Mouse (Mus musculus) cerebellum, adult 2 months (tissue): ENCODE measurements around the gene Clnk. TPM values are rescaled to one million over a fixed set of nuclear protein-coding genes. Genes with fewer than 3 reads are reported as not detected.

ENCODE experiments used
- DNase-seq, 2 experiments: peaks; one replicate each; pipeline ENCODE4 v3.0.0; 2021
- H3K27ac ChIP-seq: fragments of 200-500 bp; 2 replicates; pipeline ENCODE4 v1.5.1; 2012; ENCODE audit warnings: low read length, control low read depth, inconsistent platforms; ENCODE audit not compliant: insufficient read depth
- H3K27me3 ChIP-seq: fragments of 200-500 bp; 2 replicates; pipeline ENCODE4 v1.6.1; 2012; ENCODE audit warnings: inconsistent platforms, mild to moderate bottlenecking, low read length, moderate library complexity; ENCODE audit not compliant: control insufficient read depth, insufficient read depth
- H3K4me1 ChIP-seq: fragments of 200-500 bp; 2 replicates; pipeline ENCODE4 v1.6.1; 2011; ENCODE audit warnings: low read length; ENCODE audit not compliant: control insufficient read depth, insufficient read depth
- H3K4me3 ChIP-seq: fragments of 200-500 bp; replicated peaks from 2 replicates; pipeline ENCODE3; 2011; ENCODE audit warnings: mild to moderate bottlenecking, low read depth, low read length, control low read depth; ENCODE audit not compliant: insufficient read depth
- CTCF ChIP-seq: fragments of 200-500 bp; IDR thresholded peaks from 2 replicates; pipeline ENCODE4 v1.5.1; 2011; ENCODE audit warnings: low read depth, mild to moderate bottlenecking, control low read depth, low read length, moderate library complexity, borderline replicate concordance; ENCODE audit not compliant: insufficient read depth
- POLR2A ChIP-seq: fragments of 200-500 bp; IDR thresholded peaks from 2 replicates; pipeline ENCODE4 v1.6.1; 2011; ENCODE audit warnings: low read length, control low read depth, borderline replicate concordance; ENCODE audit not compliant: insufficient read depth
- WGBS: fragments of 180-500 bp; shearing (Covaris S2); methylation state at CpG from one replicate; pipeline ENCODE4 v1.1.7; 2018; 5-methylcytosine and 5-hydroxymethylcytosine counted together
- polyA plus RNA-seq: library from polyadenylated mRNA; depleted of rRNA; stranded (reverse); fragments of >200 nt; gene quantifications from 2 replicates; pipeline ENCODE4 v1.2.3, GENCODE M21; 2012

Clnk gene
- polyA plus RNA-seq, 1 experiment = not detected

DNA sequence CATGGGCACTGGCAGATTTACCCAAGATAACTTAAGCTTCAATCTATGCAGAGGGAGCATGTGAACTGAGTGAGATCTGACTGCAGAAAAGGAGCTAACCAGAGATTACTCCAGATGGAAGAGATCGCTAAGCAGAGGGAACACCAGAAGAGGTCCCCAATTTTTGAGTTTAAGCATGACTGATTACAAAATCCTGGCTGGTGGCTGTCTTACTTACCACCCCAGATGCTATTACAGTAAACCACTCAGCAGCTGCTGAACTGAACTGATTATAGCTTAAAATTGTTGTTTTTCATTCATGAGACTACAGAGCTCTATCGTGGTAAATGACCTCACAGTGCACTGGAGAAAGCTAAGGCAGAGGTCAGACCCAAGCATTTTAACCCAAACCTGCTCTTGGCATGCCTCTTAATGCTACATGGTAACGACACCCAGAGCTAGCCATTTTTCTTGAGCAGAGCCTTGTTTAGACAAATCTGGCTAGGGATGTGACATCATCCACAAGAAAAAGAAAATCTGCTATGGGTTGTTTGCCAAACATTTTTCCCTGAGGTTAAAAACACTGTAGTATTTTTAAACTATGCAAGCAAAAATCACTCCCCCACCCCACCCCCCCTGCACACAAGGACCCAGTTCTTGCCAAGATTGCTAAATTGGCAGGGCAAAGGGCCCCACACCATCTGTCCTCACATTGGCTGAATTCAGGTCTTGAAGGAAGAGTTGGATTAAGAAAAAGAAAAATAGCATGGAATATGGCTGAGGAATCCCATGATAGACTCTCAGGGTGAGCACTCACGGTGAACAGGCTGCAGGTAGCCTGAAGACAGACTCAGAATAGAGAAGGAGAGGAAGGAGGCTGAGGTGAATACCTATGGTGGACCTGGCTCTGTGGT, 5.4 kb upstream of the Clnk start:
- DNase-seq = peak; percentile 84 to 91
- H3K27ac ChIP-seq = peak overlapping the region; percentile 94
- 8% methylated on average over 4 of the region's 4 CpGs for WGBS
- H3K27me3 ChIP-seq = no peaks in the 10 kb centered on the region
- TF ChIP-seq CTCF = no peak
- no peak for TF ChIP-seq POLR2A
- H3K4me1 ChIP-seq = peaks cover 26% of the 10 kb centered on the region
- H3K4me3 ChIP-seq = no peak overlapping the region

DNA sequence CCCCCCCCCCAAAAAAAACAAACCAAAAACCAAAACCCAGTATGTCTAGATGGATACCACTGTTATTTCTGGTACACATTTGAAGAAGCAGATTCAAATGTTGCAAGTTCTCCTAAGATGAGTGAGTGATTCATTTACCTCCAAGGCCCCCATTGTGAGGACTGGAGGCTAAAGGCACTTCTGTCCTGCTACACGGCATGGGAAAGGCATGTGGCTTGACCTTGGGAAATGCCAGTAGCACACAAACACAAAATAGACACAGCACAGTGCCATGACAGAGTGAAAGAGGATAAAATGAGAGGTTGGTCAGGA, 4.8 kb upstream of the Clnk start:
- H3K27ac ChIP-seq = peak overlapping the region; percentile 94
- H3K4me1 ChIP-seq = peaks cover 26% of the 10 kb centered on the region
- no peak overlapping the region for H3K4me3 ChIP-seq
- TF ChIP-seq CTCF (no peak), POLR2A (no peak)
- H3K27me3 ChIP-seq = no peaks in the 10 kb centered on the region
- WGBS = 59% methylated on average over 1 of the region's 1 CpGs
- no peak for DNase-seq

DNA sequence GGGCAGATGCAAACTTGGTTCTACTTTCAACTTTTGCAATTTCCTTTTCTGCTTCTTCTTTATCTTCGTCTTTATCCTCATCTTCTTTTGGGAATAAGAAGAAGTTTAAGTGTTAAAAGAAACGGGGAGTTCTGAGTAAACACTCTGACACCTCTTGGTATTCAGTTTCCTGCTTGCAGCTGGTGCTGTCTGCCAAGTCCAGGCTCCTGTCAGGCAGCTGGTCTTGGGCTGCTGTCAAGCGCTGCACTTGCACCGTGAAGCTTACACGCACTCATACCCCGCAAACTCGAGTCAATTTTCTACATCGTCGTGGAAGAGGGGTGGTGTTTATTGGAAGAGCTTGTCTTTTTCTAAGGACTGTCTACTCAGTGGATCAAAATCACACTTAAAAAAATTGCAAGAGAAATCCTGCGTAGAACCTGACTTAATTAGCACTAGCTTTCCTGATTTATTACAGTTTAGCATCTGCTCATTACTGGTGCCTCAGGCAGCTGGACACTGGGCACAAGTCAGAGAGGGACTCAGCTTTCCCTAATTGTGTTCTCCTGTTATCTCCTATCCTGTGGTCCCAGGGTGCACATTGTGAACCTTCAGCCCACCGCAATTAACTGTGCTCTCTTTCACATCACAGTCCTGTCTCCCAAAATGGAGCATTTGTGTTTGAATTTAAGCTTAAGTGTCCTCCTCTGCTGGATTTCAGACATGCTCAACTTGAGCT, 3.5 kb upstream of the Clnk start:
- H3K4me3 ChIP-seq = no peak overlapping the region
- no peak for TF ChIP-seq CTCF
- no peak for TF ChIP-seq POLR2A
- peaks cover 26% of the 10 kb centered on the region for H3K4me1 ChIP-seq
- WGBS = 71% methylated on average over 11 of the region's 11 CpGs
- H3K27ac ChIP-seq = no peak overlapping the region
- no peaks in the 10 kb centered on the region for H3K27me3 ChIP-seq
- DNase-seq = no peak

DNA sequence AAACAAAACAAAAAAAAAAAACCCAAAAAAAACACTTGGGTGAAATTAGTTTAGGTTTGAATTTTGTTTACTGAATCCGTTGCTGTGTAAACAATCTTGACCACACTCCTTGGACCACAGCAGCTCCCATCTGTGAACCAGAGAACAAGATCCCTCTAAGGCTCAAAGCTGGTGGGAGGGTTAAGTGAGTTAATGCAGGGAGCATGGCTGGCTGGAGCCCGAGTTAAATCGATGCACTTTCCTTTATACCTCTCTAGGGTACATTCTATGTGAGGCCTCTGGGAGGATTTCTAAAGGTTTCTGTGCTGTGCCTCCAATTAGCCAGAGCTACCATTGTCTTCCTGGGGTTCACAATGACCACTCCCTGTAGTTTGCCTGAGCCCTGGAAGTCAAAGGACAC, 1.2 kb downstream of the Clnk start:
- 76% methylated on average over 3 of the region's 3 CpGs for WGBS
- peaks cover 19% of the 10 kb centered on the region for H3K4me1 ChIP-seq
- H3K27ac ChIP-seq = no peak overlapping the region
- DNase-seq = no peak
- H3K27me3 ChIP-seq = no peaks in the 10 kb centered on the region
- H3K4me3 ChIP-seq = no peak overlapping the region
- TF ChIP-seq CTCF = no peak
- TF ChIP-seq POLR2A = no peak

DNA sequence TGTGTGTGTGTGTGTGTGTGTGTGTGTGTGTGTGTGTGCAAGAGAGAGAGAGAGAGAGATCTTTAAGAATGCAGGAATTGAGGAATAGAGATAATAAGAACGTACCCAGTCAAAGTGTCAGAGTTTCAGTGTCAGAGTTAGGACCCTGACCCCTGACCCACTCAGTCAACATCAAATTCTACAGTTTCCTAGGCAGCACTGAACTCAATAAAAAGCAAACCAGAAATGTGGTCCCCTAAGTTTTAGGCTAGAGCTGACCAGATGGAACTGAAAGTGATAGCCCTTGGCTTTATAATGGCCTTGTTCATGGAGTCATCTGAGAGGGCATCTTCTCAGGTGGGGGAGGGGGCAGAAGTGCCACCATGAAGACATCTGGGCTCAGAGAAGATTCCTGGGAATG, 1.7 kb downstream of the Clnk start:
- H3K4me1 ChIP-seq = peaks cover 19% of the 10 kb centered on the region
- DNase-seq = no peak
- no peak overlapping the region for H3K27ac ChIP-seq
- H3K27me3 ChIP-seq = no peaks in the 10 kb centered on the region
- 88% methylated on average over 1 of the region's 1 CpGs for WGBS
- no peak overlapping the region for H3K4me3 ChIP-seq
- TF ChIP-seq POLR2A = no peak
- no peak for TF ChIP-seq CTCF

DNA sequence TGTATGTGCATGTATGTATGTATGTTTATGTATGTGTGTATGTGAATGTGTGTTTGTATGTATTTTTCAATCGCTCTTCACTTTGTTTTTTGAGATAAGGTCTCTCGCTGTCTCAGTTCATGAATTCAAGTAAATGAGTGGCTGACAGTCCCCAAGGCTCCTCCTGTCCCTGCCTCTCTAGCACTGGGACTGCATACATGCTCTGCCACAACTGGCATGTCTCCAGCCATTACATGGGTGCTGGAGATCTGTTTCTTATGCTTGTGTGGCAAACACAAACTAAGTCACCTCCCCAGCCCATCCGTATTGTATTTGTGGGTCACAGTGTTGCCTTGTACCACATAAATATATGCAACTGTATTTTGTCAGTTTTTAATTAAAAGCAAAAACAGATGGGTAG, 3.7 kb downstream of the Clnk start:
- Histone ChIP-seq H3K4me1 (peaks cover 23% of the 10 kb centered on the region), H3K27me3 (no peaks in the 10 kb centered on the region), H3K27ac (peak overlapping the region; percentile 41; the same call in 1 of the 2 replicates), H3K4me3 (no peak overlapping the region)
- DNase-seq = no peak
- TF ChIP-seq CTCF = no peak
- TF ChIP-seq POLR2A = no peak
- WGBS = 95% methylated on average over 3 of the region's 3 CpGs

DNA sequence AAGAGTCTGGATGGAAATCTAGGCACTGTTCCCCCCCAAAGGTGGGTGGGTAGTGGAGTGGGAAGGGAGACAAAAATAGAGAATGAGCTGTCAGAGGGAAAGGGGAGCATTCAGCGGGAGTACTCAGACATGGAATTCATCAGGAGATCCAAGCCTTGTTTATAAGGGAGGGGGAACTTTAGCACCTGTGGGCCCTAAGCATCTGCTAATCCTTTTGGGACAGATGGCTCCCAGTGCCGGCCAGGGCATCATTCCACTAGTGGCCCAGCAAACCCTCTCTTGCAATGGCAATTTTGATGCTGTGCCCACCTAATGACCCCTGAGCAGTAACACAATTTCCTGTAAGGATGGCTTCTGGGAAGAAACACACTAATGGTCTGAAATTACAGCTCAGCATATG, 5.0 kb downstream of the Clnk start:
- TF ChIP-seq CTCF (no peak), POLR2A (no peak)
- Histone ChIP-seq H3K27ac (no peak overlapping the region; the same call in 1 of the 2 replicates), H3K4me1 (peaks cover 20% of the 10 kb centered on the region), H3K27me3 (no peaks in the 10 kb centered on the region), H3K4me3 (no peak overlapping the region)
- 15% methylated on average over 2 of the region's 2 CpGs for WGBS
- peak; percentile 97 to 100 for DNase-seq

DNA sequence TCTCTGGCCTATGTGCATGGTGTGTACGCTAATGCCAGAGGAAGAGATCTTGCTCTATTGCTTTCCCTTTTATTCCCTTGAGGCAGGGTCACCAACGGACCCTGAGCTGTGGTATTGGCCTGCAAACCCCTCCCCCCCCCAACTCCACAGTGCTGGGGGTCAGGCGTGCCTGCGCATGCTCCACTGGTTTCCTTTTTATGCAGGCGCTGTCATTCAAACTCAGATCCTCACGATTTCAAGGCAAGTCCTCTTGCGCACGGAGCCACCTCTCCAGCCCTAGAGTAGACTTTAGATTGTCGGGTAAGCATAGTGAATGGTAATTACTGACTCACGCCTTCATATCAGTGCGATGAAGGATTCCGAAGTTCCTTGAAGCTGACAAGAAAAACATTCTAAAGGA, 6.1 kb downstream of the Clnk start:
- no peak for DNase-seq
- Histone ChIP-seq H3K27ac (peak overlapping the region; percentile 51), H3K27me3 (no peaks in the 10 kb centered on the region), H3K4me1 (peaks cover 19% of the 10 kb centered on the region), H3K4me3 (no peak overlapping the region)
- 76% methylated on average over 12 of the region's 12 CpGs for WGBS
- no peak for TF ChIP-seq CTCF
- no peak for TF ChIP-seq POLR2A
